Mouse (Mus musculus): ENCODE data around the gene B3gnt3. TPM values are rescaled to one million over a fixed set of nuclear protein-coding genes. Genes with fewer than 3 reads are reported as not detected.

Gene B3gnt3
- total and polyA plus RNA-seq, 3 experiments = 0.19 to 0.84 TPM; not detected in 1

DNA sequence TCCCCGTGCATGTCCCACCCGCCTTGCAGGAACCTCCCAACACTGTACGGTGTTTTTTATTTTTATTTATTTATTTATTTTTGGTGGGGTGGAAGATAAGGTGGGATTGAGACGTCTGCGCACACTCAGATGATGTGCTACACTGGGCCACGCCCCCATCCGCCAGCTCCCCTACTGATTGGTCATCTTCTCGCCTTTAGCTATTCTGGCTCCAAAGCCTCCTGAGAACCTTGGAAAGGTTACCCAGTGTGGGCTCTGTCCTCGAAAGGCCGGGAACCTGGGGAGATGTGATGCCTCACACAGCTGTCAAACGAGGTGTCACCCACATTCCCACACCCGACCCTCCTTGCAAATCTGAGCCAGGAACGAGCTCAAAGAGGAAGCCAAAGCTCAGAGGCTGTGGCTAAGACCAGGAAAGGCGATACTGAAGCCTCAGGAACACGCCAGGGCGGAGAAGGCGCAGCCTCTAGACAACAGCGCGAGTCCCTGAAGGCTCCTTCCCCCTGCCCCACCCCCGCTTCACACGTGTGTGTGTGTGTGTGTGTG, 26.7 kb upstream of the B3gnt3 start:
- H3K79me2 ChIP-seq (ENCODE audit: control insufficient read depth, insufficient read depth, low read length, poor library complexity) = no peaks in the 10 kb centered on the region
- H3K9me3 ChIP-seq (replicated peaks; ENCODE audit: insufficient read depth, low read length) = no peaks in the 10 kb centered on the region
- peaks cover 0 to 3% of the 10 kb centered on the region in 2 experiments; a peak in 2 of 4 replicates for H3K4me1 ChIP-seq (ENCODE audit: control insufficient read depth in 1 of 2, insufficient read depth in 2 of 2, low read length in 2 of 2)
- H3K4me3 ChIP-seq (ENCODE audit: control insufficient read depth in 1 of 2, insufficient read depth in 1 of 2, low read depth in 2 of 2, low read length in 2 of 2) = peak overlapping the region in 1 of 2 experiments; percentile 32; a peak in 2 of 4 replicates
- H3K27me3 ChIP-seq (ENCODE audit: control insufficient read depth in 1 of 2, insufficient read depth in 2 of 2, low read length in 2 of 2) = no peaks in the 10 kb centered on the region
- TF ChIP-seq KAT2A (conservative IDR thresholded peaks at IDR 0.05; ENCODE audit: low read depth, low read length) = no peak
- TF ChIP-seq TAL1 (IDR thresholded peaks at IDR 0.05; ENCODE audit: low read length) = no peak
- TF ChIP-seq CTCF (IDR thresholded peaks at IDR 0.05 in 2 of 3, conservative IDR thresholded peaks at IDR 0.05 in 1 of 3; ENCODE audit: control insufficient read depth in 1 of 3, insufficient read depth in 1 of 3, low read depth in 2 of 3, low read length in 3 of 3, poor library complexity in 1 of 3, severe bottlenecking in 1 of 3) = no peak
- no peak for TF ChIP-seq SMC3 (IDR thresholded peaks at IDR 0.05; ENCODE audit: low read depth, low read length)
- TF ChIP-seq E2F4 (IDR thresholded peaks at IDR 0.05; ENCODE audit: borderline replicate concordance, low read depth, low read length) = no peak
- TF ChIP-seq CHD1 (IDR thresholded peaks at IDR 0.05; ENCODE audit: low read depth, low read length) = no peak
- no peak for TF ChIP-seq JUND (IDR thresholded peaks at IDR 0.05; ENCODE audit: low read depth, low read length)
- H3K36me3 ChIP-seq (ENCODE audit: control insufficient read depth in 1 of 2, insufficient read depth in 2 of 2, low read length in 2 of 2) = no peaks in the 10 kb centered on the region
- H3K27ac ChIP-seq (ENCODE audit: control insufficient read depth, low read depth, low read length) = no peak overlapping the region
- H3K9ac ChIP-seq (ENCODE audit: control insufficient read depth, low read depth, low read length, poor library complexity, severe bottlenecking) = no peak overlapping the region
- peak; percentile 48 for DNase-seq (ENCODE audit: low read depth, low spot score)

DNA sequence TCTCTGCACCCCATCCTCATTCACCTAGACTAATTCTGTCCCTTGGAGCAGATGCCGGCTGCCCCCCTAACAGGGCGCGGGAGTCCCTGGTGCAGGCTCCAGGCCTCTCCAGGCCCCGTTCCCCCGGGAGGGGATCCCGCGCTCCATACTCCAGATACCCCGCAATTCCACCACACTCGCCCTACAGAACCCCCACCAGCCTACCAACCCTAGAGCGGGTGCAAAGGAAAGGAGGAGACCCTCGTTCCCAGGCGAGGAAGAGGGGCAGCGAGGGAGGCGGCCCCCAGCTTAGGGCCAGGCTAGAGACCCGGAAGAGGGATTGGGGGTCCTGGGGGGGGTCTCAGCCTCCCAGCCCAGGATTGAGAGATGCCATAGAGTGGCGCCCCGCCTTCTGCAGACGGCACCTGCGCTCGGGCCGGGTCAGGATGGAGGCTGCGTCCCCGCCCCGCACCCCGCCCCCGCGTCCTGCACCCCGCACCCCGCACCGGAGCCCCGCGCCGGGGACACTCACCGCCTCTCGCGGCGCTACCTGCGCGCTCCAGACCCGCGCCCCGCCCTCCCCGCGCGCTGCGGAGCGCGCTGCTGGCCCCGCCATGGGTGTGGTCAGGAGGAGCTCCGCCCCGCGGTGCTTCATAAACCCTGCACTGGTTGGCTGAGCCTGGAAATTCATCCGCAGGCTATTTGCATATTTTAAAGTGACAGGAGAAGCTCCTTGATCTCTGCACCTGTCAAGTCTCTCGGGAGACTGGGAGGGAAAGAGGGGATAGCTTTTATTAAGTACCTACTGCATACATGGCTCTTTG, 23.7 kb upstream of the B3gnt3 start, which contains the start of gene Fcho1:
Fcho1 (minus strand) TSS at position 595 of the 803 bp plus-strand sequence.
- Histone ChIP-seq H3K9ac (ENCODE audit: control insufficient read depth, low read depth, low read length, poor library complexity, severe bottlenecking) (peak within 1 kb of the TSS; percentile 65), H3K27me3 (ENCODE audit: control insufficient read depth in 1 of 2, insufficient read depth in 2 of 2, low read length in 2 of 2) (no peaks in the 10 kb centered on the region), H3K36me3 (ENCODE audit: control insufficient read depth in 1 of 2, insufficient read depth in 2 of 2, low read length in 2 of 2) (no peaks in the 10 kb centered on the region), H3K4me3 (ENCODE audit: control insufficient read depth in 1 of 2, insufficient read depth in 1 of 2, low read depth in 2 of 2, low read length in 2 of 2) (peak within 1 kb of the TSS; percentile 62 to 69), H3K9me3 (replicated peaks; ENCODE audit: insufficient read depth, low read length) (no peaks in the 10 kb centered on the region), H3K79me2 (ENCODE audit: control insufficient read depth, insufficient read depth, low read length, poor library complexity) (no peaks in the 10 kb centered on the region), H3K27ac (ENCODE audit: control insufficient read depth, low read depth, low read length) (no peak within 1 kb of the TSS), H3K4me1 (ENCODE audit: control insufficient read depth in 1 of 2, insufficient read depth in 2 of 2, low read length in 2 of 2) (peaks cover 0 to 3% of the 10 kb centered on the region in 2 experiments; a peak in 2 of 4 replicates)
- peak; percentile 91 for DNase-seq (ENCODE audit: low read depth, low spot score)
- TF ChIP-seq NRF1 (IDR thresholded peaks at IDR 0.05; ENCODE audit: insufficient read depth, low read depth, low read length, poor library complexity, severe bottlenecking) (peak; percentile 31; the same call in 1 of the 2 replicates), HCFC1 (IDR thresholded peaks at IDR 0.05; ENCODE audit: low read depth, low read length) (peak; percentile 50; the same call in 1 of the 2 replicates), EP300 (IDR thresholded peaks at IDR 0.05; ENCODE audit: low read depth in 1 of 2, low read length in 2 of 2) (no peak), SIN3A (IDR thresholded peaks at IDR 0.05; ENCODE audit: low read length) (peak; percentile 26), GATA1 (IDR thresholded peaks at IDR 0.05; ENCODE audit: low read depth, low read length) (no peak)

GRCm38 (mm10) chr8:71724389-71724788, 22.8 kb upstream of the B3gnt3 start:
- Histone ChIP-seq H3K27ac (ENCODE audit: control insufficient read depth, low read depth, low read length) (no peak overlapping the region), H3K36me3 (ENCODE audit: control insufficient read depth in 1 of 2, insufficient read depth in 2 of 2, low read length in 2 of 2) (peaks cover 0 to 5% of the 10 kb centered on the region in 2 experiments; a peak in 1 of 4 replicates), H3K9ac (ENCODE audit: control insufficient read depth, low read depth, low read length, poor library complexity, severe bottlenecking) (no peak overlapping the region), H3K79me2 (ENCODE audit: control insufficient read depth, insufficient read depth, low read length, poor library complexity) (no peaks in the 10 kb centered on the region), H3K9me3 (replicated peaks; ENCODE audit: insufficient read depth, low read length) (no peaks in the 10 kb centered on the region), H3K4me3 (ENCODE audit: control insufficient read depth in 1 of 2, insufficient read depth in 1 of 2, low read depth in 2 of 2, low read length in 2 of 2) (no peak overlapping the region), H3K27me3 (ENCODE audit: control insufficient read depth in 1 of 2, insufficient read depth in 2 of 2, low read length in 2 of 2) (no peaks in the 10 kb centered on the region), H3K4me1 (ENCODE audit: control insufficient read depth in 1 of 2, insufficient read depth in 2 of 2, low read length in 2 of 2) (peaks cover 4 to 11% of the 10 kb centered on the region in 2 experiments)
- TF ChIP-seq HCFC1 (IDR thresholded peaks at IDR 0.05; ENCODE audit: low read depth, low read length) = no peak
- no peak for TF ChIP-seq MAZ (IDR thresholded peaks at IDR 0.05; ENCODE audit: low read depth, low read length)
- TF ChIP-seq SIN3A (IDR thresholded peaks at IDR 0.05; ENCODE audit: low read length) = no peak
- TF ChIP-seq UBTF (IDR thresholded peaks at IDR 0.05; ENCODE audit: borderline replicate concordance, insufficient read depth, low read depth, low read length) = no peak
- TF ChIP-seq MXI1 (IDR thresholded peaks at IDR 0.05; ENCODE audit: low read depth, low read length) = no peak
- TF ChIP-seq ZC3H11A (IDR thresholded peaks at IDR 0.05; ENCODE audit: low read depth, low read length) = no peak
- no peak for DNase-seq (ENCODE audit: low read depth, low spot score)
